Mouse (Mus musculus) heart, postnatal 14 days (tissue): ENCODE measurements at regions not wholly inside any gene's neighbourhood (a gene's known extent, or its start where the extent isn't known, plus 50 kb on each side); places are given as distances from the start of the nearest gene placed in this dataset.
A peak's percentile ranks its signal among the peaks of the same experiment; 100 is the strongest.

Experiments used
- DNase-seq, 2 experiments: peaks; one replicate each; pipeline ENCODE4 v3.0.0; 2021 to 2022
- intact Hi-C: fragments of 180-260 bp; cut with DNase I; formaldehyde crosslinking; loops from one replicate; pipeline ENCODE4 v1.15.1; 2025

DNA sequence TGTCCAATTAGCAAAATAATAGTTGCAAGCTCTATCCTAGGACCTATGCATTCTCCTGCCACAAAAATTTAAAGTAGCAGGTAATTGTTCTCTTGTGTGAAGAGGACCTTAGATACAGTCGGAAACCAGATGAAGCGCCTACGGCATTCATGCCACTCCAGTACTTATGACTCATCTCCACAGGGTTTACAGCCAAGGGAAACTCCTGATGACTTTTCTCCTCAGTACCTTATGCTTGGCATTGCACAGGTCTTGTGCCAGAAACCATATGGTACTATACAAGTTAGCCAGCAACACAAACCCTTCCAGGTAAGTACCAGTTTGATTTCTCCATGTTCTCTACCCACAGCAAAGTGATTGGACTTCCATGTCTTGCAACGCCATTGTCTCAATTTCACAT is 606.3 kb upstream of the Dmac1 start:
- intact Hi-C loops = no loop called here
- no peak for DNase-seq

DNA sequence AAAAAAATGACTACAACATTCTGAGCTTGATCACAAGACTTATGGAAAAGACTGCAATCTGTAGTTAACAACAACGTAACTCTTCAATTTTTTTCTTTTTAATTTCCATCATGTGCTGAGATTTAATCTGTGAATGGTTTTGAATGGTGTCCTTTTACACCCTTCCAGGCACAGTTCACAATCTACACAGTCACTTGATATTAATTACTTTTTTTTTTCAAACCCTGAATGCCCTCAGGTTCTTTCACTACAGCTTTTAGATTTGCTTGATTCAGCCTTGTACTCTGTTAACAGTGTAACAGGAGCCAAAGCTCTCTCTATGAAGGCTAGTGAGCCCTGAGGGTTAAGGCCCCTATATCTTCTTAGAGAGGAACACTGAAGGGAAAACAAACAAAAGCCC is 591.7 kb upstream of the Dmac1 start:
- no peak for DNase-seq
- intact Hi-C loops = no loop called here

DNA sequence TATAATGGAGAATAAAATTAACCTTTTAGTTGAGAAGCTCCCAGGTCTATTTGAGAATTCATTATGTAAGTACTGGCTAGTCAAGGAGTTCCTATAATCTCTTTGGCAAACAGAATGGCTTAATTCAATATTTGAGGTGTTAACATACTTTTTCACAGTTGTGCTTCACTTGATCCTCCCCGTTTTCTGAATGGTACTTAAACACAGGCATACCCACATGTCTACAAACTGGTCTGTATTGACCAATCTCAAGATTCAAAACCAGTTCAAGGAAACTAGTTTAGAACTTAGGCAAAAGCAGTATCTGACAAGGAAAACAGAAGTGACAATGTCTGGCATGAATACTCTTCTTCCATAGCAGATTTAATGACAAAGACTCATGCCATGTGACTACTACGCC is 583.0 kb upstream of the Dmac1 start:
- intact Hi-C loops = no loop called here
- DNase-seq = no peak

DNA sequence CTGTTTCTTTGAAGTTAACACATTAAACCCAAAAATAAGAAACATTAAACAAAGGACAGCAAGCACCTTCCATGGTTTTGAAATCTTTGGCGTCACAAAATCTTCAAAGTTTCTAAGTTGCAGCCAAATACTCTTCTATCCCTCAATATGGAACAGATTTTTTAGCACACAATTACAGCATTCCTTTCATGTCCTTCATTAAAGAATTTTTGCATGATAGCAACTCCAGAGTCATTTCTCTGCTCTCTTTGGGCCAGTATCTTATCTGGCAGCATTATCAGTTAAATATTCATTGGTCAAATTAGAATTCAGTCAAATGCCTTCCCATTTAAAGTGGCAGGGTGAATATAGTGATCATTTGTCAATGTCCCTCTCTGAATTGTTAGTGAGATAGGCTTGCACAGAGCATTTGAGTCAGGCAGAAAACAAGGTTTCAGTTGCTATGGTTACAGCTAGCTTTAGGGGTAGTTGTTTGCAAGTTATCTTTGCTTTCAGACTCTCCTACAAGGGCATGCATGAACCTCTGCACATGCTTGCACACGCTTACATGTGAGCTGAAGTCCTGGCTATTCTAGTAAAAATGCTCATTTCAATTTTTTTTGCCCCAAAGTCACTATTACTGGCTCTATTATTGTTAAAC is 579.8 kb upstream of the Dmac1 start:
- intact Hi-C loops = no loop called here
- no peak for DNase-seq

DNA sequence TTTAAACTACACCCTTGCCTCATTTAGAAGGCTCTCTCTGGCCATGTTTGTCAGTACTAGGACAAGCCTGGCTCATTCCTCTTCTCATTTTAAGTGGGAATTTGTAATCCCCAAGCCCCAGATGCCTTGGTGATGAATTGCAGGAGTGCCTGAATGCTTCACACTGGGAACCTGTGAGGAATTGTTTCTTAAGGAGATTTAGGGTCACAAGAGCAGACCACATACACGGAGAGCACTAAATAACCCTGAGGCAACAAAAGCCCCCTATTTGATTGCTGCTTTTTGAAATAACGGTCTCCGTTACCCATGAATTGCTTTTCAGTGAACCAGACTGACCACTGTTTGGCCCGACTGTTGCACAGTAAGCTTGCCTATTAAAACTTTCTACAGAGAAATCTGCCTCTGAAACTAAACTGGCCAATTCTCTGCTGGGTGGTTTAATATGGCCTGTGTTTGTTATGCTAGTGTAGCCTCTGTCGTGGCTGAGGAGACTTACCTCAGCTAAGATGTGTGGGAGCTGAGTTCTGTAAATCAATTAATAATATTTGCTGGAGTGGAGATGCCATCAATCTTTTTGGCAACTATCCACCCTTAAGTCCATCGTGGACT is 577.7 kb upstream of the Dmac1 start:
- intact Hi-C loops = no loop called here
- no peak for DNase-seq

DNA sequence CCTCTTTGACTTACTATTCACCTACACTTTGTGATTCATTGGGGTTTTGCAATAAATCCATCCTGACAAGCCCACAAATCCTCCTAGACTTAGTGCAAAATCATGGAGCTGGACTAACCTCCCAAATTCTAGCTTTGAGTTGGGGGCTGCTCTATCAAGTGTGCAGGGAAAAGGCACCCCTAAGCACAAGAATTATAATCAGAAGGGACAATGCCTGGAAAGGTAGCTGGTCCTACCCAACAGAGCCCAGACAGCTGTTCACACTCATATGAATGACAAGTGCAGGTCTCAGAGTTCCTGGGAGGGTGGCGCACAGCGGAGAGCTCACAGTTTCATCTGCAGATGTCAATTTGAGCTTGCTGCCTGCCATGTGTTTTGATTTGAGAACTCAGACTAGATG is 572.2 kb upstream of the Dmac1 start:
- DNase-seq = no peak
- intact Hi-C loops = no loop called here

DNA sequence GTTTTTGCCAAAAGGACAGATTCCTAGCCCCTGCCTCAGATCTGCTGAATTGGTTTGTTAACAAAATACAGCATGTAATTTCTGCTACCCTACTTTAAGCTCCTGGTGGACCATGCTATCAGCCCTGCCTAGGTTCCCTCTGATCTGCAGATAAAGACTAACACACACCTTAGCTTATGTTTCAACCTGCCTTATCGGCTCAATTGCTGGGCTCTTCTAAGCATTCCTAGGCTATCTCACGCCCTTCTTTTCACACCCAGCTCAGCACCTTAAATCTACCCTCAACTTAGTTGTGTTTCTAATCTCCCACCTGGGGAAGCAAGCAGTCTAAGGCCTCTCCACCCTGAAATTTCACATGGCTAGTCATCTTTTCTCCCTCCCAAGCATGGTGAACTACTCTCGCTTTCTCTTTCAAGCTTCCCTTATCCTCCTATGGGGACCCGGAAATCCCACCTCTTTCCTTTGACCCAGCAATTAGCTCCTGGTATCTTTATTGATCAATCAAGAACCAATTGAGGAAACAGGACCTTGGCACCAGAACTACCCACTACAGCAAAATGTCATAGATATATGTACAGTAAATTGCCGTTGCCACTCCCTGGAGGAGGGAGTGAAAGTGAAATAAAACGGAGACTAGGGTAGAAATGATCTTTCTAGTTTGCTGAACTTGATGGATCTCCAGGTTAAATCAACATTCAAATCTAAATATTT is 569.7 kb upstream of the Dmac1 start:
- intact Hi-C loops = no loop called here
- no peak for DNase-seq

DNA sequence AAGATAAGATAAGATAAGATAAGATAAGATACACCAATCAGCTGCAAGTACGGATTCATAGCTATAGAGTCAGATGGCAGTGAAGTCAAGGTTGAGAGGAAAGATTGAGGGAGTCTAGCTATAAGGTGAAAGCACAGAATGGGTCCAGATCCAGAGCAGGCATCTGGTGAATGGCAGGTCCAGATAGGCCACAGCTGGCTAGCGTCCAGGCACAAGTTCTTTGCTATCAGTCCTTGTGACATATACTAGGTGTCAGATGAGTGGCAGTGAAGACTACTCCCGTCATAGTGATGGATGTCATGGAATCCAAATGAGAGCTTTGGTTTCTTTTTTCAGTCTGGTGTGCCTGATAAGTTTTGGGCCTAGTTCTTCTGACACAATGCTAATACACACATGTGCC is 566.9 kb upstream of the Dmac1 start:
- intact Hi-C loops = no loop called here
- DNase-seq = peak; percentile 4 to 19

DNA sequence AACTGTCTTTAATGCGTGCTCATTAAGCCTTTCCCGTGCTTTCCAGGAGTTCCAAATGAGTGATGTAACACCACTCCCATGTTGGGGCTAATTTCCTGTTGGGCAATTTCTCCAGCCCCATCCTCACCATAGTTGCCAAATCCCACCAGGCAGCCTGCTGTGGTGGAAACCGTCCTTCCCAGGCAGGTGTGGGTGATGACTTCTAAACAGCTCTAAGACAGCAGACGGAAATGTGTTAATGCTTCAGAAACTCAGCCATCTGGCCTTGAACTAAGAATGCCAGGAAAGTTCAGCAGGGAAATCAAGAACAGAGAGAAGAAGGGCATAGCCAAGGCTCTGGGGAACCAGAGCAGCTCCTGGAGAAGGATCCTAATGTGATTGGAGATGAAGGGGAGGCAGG is 560.5 kb upstream of the Dmac1 start:
- intact Hi-C loops = no loop called here

DNA sequence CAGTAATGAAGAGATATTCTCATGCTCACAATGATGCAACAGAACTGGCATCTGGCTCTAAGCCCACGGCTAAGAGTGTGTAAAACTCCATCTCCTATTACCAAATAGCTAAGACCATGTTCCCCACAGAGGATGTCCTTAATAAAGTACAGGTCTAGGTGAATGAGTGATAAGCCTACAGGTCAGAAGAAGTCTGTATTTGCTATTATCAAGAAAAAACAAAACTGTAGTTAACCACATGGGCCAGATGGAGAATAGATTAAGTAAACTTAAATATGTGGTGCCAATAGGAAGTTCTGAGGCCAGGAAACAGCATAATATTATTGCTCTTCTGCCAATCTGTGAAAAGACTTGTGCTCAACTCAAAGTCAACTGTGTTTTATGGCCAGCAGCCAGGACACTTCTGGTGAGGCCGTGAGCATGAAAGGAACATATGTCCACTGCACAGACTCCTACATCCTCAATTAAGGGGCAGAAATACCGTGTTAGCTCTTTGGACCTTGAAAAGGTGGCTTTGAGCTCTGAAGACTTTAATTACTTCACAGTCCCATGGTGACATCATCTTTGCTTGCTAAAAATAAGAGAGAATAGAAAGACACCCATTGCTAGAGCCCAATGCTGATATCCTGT is 549.1 kb upstream of the Dmac1 start:
- intact Hi-C loops = no loop called here
- peak; percentile 2 to 4 for DNase-seq

More for the DNA sequence above, 560.5 kb upstream of the Dmac1 start:
- no peak for DNase-seq

DNA sequence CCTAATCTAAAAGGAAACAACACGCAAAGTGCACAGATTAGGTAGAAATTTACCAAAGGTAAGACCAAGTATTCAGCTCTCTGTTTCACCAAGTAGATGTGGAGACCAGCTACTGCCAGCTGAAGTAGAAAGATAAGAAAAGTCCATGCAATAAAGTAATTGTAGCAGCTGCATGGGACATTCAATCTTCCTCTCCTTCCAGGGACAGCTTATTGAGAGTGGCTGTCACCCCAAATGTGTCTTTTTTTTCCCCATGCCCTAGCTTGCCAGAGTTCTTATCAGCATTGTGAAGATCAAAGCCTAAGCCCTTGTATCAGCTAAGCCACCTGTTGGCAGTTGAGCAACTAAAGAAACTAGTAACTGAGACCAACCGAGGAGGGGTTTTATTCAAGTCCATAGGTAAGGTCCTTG is 541.1 kb upstream of the Dmac1 start:
- no peak for DNase-seq
- intact Hi-C loops = no loop called here

DNA sequence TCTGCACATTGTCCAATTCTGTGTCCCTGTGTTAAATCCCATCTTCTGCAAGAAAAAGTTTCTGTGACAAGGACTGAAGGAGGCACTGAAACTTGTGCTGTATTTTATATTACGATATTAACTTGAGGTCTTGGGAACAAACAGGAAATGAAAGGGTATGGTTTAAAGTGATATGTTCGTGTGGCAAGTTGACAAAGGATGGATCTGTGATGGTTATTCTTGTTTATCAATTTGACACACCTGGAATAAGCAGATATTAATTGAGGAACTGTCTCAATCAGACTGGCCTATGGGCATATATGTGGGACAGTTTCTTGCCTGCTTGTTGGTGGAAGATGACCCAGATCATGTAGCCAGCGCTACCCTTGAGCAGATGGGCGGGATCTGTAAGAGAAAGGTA is 537.9 kb upstream of the Dmac1 start:
- intact Hi-C loops = no loop called here

DNA sequence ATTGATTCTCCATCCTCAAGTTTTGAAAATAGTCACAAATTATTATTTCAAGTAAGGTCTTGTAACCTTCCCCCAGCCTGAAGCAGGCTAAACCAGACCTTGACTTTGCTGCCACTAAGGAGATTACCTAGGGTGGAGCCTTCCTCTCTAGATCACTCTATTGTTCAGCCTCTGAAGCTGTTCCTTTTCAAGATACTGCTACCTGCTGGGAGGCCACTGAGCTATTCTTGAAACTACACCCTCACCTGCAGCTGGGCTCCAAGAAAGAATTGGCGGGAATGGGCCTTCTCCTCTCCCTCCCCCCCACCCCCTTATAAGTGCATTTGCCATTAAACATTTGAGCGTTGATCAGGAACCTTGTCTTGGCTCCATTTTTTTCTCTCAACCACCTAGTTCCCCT is 534.2 kb upstream of the Dmac1 start:
- no peak for DNase-seq
- intact Hi-C loops = no loop called here

More for the DNA sequence above, 537.9 kb upstream of the Dmac1 start:
- no peak for DNase-seq

DNA sequence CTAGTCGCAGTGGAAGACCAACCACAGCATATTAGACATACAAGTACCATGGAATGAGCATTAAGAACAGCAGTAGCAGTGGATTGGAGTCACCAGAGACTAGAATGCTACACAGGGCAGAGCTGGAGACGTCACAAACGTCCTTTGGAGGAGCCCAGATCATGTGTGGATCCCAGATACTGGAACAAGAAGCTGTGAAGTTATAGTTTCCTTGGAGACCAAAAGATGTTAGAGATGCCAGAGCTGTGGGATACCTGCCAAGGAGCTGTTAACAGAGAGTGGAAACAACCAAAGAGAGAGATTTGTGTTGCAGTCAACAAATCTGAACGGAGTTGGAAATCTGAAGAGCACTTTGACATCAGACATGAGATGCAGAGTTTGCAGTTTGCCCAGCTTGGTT is 523.8 kb upstream of the Dmac1 start:
- DNase-seq = peak in 1 of 2 experiments; percentile 0
- intact Hi-C loops = no loop called here

DNA sequence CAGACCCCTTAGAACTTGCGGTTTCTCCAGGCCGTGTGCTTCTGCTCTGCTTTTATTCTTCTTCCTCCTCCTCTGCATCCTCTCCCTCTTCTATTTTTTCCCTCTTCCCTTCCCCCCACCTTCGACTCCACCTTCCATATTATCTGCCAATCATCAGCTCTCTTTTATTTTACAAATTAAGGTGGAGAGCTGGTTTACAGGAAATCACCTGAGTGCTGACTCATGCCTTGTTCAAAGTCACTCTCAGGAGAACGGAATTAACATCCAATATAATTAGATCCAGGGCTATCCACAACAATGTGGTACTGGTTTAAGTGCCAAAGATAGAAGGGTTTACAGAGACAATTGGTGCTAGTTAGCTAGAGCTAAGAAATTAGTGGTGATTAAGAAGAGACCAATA is 523.1 kb upstream of the Dmac1 start:
- DNase-seq = no peak
- intact Hi-C loops = no loop called here

DNA sequence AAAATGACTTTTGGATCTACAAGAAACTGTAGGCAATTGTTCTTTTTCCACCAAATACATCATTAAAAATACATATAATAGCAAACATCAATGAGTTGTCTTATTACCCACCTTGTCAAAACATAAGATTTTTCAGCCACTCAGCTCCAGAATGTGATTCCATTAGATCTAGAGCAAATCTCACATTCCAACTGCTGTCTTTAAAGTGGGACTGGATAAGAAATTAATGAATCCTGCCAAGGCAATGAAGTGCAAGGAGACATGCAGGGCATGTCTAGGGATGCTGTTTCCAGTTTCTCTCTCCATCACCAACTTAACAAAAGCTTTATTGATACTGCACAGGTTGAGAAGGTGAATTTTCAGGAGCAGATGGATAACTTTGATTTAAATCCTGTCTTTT is 513.7 kb upstream of the Dmac1 start:
- DNase-seq = no peak
- intact Hi-C loops = no loop called here

DNA sequence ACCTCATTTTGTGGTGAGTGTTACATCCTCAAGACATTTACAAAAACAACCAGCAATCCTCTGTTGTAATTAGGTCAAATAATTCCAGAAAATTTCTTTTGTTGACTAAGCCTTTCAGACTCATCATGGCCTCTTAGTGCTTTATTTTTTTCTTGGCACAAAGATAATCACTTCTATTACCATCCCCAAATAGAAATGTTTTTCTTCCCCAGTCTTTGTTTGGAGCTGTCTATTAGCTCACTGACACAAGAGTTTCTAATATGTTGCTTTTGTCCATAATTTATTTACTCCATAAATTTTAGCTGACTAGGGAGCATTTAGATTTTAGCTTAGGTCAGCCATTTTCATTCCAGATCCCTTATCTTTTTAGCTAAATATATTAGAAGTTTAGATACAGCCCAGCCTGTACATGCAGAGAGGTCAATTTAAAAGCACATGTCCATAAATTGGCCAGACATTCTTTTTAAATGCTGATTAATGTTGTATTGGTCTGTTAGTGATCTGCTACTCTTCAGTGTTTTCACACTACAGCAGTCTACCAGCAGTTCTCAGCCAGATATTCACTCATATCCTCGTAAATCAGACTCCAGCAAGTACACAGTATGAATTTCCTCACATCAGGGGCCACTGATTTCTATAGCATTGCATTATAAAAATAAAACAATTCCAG is 513.0 kb upstream of the Dmac1 start:
- intact Hi-C loops = no loop called here
- no peak for DNase-seq

DNA sequence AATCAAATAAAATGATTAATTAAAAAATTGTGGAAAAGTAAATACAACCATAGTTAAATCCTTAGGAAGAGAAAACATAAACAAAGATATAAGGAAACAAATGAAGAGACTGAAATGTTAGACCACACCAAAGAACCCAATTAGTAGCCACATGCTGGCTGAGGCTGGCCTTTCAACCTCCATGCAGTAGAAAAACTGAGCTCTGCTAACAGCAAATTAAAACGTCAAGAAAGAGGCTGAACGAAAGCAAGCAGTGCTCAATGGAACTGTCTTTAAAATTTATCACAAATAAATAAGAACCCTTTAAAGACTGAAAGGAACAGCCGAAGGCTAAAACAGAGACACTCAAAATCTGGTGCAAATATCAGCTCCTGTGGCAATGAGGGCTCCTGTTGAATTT is 509.3 kb upstream of the Dmac1 start:
- intact Hi-C loops = no loop called here
- DNase-seq = no peak

DNA sequence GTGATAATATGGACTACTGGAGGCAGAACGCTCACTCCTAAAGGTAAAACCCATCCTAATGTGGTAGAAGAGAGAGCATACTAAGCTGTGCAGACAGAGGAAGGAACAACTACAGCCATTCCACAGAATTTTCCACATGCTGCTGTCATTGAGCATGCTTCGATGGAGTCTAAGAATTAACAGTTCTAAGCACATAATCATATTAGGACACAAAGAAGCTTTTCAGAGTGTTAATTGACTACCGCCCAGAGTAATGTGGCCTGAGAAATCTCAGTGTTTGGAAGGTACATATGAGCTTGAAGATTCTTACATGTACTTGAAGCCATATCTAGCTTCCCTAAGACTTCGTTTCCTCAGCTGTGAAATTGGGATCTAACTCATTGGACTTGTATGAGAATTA is 508.3 kb upstream of the Dmac1 start:
- intact Hi-C loops = no loop called here
- no peak for DNase-seq

DNA sequence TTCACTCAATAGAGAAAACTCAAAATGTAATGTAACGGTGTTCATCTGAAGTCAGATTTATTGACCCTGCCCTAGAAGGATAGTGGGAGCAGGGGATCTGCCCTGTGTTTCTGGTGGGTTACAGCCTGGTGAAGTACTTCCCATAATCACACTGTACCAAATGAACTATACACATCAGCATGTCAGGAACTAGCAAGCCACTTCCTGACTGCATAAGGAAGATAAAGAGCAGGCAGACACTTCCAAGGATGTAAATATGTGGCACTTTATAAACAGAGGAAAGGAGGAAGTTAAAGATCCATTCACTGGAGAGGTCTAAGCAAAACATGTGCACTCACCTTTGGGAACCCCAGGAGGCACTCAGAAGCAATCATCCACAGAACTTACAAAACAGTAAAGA is 501.4 kb upstream of the Dmac1 start:
- intact Hi-C loops = no loop called here

DNA sequence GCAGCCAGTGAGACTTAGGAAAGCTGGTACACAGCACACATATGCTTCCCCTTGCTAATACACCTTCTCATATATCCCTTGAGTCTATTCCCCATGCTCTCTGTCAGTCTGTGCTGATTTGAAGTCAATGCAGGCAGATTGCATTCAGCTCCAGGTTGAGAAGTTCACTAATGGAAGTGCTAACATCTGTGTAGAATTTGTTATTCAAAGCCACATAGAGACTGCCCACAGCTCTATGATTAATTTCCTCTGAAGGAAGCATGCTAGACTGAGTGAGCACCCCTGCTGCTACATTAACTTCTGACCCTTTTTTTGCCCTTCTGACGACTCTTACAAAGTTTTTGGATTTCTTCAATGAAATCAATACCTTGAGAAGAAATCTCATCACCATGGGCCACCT is 486.0 kb upstream of the Dmac1 start:
- no peak for DNase-seq
- intact Hi-C loops = no loop called here

More for the DNA sequence above, 501.4 kb upstream of the Dmac1 start:
- no peak for DNase-seq
